Mouse (Mus musculus) megakaryocyte, embryonic 14.5 days (primary cell): ENCODE measurements around the gene Calhm5. TPM values are rescaled to one million over a fixed set of nuclear protein-coding genes. Genes with fewer than 3 reads are reported as not detected.

Experiments
- H3K27me3 ChIP-seq: replicated peaks from 2 replicates; pipeline ENCODE3; 2012; ENCODE audit warnings: inconsistent platforms
- H3K36me3 ChIP-seq: replicated peaks from 2 replicates; pipeline ENCODE3; 2012; ENCODE audit warnings: low read length, inconsistent platforms, mixed read lengths
- H3K4me1 ChIP-seq: 2 replicates; pipeline ENCODE4 v1.6.1; 2012; ENCODE audit warnings: inconsistent platforms
- H3K4me3 ChIP-seq: replicated peaks from 2 replicates; pipeline ENCODE3; 2012; ENCODE audit warnings: moderate library complexity, mild to moderate bottlenecking, inconsistent platforms
- H3K9me3 ChIP-seq: 2 replicates; pipeline ENCODE4 v1.6.1; 2012; ENCODE audit warnings: inconsistent platforms
- FLI1 ChIP-seq: IDR thresholded peaks from 2 replicates; pipeline ENCODE4 v1.6.1; 2012; ENCODE audit warnings: low read length, inconsistent platforms, mixed read lengths
- GATA1 ChIP-seq: IDR thresholded peaks from 3 replicates; pipeline ENCODE4 v1.6.1; 2012; ENCODE audit warnings: mixed read lengths, low read length, inconsistent platforms, borderline replicate concordance
- polyA plus RNA-seq: library from polyadenylated mRNA; stranded (reverse); fragments of >175 nt; gene quantifications from 2 replicates; pipeline ENCODE4 v1.2.3, GENCODE M21; 2012; ENCODE audit warnings: low replicate concordance; ENCODE audit not compliant: insufficient read depth

The Calhm5 gene
- polyA plus RNA-seq, 1 experiment: not detected

DNA sequence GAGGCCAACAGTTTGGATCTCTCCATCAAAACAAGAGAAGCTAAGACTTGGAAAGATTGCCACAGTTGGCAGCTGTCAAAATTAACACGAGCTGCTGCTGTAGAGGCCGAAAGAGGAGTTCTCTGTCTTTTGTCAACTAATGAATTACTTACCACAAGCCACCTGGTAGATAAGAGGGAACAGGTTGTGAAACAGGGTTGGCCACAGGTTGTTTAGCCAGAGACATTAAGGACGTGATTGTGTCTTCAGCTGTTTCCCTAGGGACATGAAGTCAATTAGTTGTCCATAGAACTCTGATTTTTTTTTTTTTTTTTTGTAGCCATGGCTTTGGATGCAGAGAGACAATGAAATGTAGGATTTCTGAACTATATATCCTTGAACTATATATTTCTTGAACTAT lies 20.8 kb upstream of the Calhm5 start:
- H3K9me3 ChIP-seq: peaks cover 3% of the 10 kb centered on the region; the same call in 1 of the 2 replicates
- H3K27me3 ChIP-seq: no peaks in the 10 kb centered on the region
- no peaks in the 10 kb centered on the region for H3K4me1 ChIP-seq
- no peak overlapping the region for H3K4me3 ChIP-seq
- H3K36me3 ChIP-seq: no peaks in the 10 kb centered on the region
- TF ChIP-seq GATA1: no peak
- no peak for TF ChIP-seq FLI1

DNA sequence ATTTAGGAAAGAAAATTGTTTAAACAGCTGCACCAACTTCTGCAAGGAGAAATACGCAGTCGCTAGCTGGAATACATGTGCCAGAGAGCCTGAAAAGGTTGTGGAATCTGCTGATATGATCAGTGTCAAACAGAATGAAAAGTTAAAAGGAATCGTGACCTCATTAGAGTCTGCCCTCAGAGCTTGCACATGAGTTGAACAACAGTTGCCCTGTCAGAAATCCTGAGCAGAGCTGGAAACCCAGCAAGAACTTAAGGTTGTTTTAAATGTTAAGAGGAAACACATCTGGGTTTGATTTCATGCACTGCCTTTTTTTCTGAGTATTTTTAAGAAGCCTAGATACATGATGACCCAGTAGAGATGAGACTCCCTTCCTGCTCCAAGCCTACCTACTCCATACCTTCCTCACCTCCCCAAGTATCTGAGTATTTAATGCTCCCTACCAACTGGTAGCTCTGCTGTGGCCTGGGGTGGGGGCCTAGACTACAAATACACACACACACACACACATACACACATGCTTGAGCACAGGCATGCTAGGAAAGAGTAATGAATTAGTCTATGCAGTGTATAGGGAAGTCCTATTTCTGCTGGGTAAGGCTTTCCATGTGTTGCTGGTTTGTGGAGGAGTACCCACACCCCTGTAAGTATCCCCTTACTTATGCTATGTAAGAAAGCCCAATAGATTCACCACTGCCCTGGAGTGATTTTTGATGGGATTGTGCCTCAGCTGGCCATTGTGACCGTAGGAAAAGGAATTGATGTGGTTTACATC lies 15.8 kb upstream of the Calhm5 start:
- H3K4me3 ChIP-seq: no peak overlapping the region
- no peaks in the 10 kb centered on the region for H3K27me3 ChIP-seq
- no peaks in the 10 kb centered on the region for H3K9me3 ChIP-seq
- TF ChIP-seq GATA1: no peak
- TF ChIP-seq FLI1: no peak
- H3K4me1 ChIP-seq: no peaks in the 10 kb centered on the region
- no peaks in the 10 kb centered on the region for H3K36me3 ChIP-seq

DNA sequence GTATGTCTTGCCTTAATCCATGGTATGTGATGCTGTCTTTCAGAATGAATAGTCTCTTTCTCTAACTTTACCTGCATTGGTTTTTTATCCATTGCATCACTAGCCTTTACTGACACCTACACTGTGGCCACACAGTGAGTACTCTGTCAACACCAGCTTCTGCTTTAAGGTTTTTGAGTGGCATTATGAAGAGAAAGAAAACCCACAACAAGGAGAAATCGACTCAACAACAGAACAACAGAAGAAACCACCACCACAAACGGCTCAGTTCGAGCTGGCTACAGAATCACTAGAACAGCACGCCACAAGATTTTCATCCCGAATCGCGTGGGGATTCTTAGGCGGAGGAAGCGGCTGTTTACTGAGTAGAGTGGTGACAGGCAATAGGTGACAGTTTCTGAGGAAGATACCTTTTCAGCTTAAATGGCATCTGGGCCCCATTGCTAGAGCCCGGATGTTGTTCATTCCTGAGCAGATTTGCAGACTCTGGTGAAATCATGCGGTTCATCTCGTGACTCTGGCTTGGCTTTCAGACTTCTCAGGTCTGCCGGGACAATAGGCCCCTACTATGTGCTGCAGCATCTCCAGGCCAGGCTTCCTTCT lies 14.6 kb upstream of the Calhm5 start:
- no peak for TF ChIP-seq GATA1
- no peak for TF ChIP-seq FLI1
- Histone ChIP-seq H3K4me3 (no peak overlapping the region), H3K4me1 (no peaks in the 10 kb centered on the region), H3K9me3 (no peaks in the 10 kb centered on the region), H3K36me3 (no peaks in the 10 kb centered on the region), H3K27me3 (no peaks in the 10 kb centered on the region)

DNA sequence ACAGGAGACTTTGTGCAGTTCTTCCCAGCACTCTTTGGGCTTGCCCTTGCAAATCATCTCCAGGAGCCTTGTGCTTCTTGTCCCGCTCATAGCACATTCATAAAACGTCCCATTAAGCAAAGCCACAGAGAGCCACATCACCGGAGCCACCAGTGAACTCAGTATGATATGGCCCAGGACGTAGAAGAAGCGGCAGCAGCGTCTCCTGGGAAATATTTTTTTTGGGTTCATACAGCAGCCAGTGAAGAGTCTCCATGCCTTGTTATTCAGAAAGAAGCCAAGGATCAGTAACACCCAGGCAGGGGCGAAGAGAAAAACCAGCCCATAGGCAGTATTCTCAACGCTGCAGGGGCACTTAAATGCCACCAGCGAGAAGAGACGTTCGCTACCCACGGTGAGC lies 355 bp downstream of the Calhm5 start:
- Histone ChIP-seq H3K27me3 (peaks cover 7% of the 10 kb centered on the region), H3K9me3 (no peaks in the 10 kb centered on the region), H3K36me3 (no peaks in the 10 kb centered on the region), H3K4me3 (peak overlapping the region; percentile 83), H3K4me1 (peaks cover 11% of the 10 kb centered on the region)
- no peak for TF ChIP-seq FLI1
- no peak for TF ChIP-seq GATA1

DNA sequence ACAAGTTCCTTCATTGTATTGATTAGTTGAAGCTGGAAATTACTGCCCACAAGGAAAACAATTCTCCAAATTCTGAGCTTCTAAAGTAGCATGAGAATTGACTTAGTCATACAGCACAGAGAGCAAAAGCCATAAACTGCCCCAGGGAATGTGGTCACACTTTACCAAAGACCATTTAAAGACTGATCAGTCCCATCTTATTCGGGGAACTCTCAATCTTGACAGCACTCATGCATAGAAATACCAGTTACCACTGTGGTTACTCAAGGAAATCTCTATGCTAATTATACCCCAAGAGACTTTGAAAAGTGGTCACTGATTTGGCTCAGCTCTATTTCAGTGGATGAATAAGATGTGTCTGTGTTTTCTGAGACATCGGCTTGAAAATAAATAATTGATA lies 1.2 kb downstream of the Calhm5 start:
- H3K36me3 ChIP-seq: no peaks in the 10 kb centered on the region
- TF ChIP-seq GATA1 (no peak), FLI1 (no peak)
- H3K27me3 ChIP-seq: peaks cover 7% of the 10 kb centered on the region
- no peak overlapping the region for H3K4me3 ChIP-seq
- H3K9me3 ChIP-seq: no peaks in the 10 kb centered on the region
- peaks cover 11% of the 10 kb centered on the region for H3K4me1 ChIP-seq

DNA sequence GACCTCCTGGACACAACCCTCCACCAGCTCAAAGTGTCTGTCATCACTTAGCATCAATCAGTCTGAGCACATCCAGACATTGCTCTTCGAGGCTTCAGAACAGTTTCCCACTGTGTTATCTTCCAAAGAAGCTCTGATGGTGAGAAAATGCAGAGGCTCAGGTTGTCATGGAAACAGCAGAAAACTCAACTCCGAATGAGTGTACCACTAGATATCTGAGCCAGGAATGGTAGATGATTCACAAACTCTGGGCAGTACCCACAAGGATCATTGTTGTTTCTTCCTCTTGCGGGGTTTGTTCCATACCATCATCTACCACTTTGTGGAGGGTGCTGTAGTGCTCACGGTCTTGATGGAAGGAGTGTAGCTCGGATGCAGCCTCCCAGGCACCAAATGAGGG lies 4.4 kb downstream of the Calhm5 start:
- peaks cover 18% of the 10 kb centered on the region for H3K4me1 ChIP-seq
- H3K9me3 ChIP-seq: no peaks in the 10 kb centered on the region
- peaks cover 4% of the 10 kb centered on the region for H3K27me3 ChIP-seq
- H3K4me3 ChIP-seq: no peak overlapping the region
- TF ChIP-seq FLI1 (no peak), GATA1 (no peak)
- H3K36me3 ChIP-seq: no peaks in the 10 kb centered on the region

DNA sequence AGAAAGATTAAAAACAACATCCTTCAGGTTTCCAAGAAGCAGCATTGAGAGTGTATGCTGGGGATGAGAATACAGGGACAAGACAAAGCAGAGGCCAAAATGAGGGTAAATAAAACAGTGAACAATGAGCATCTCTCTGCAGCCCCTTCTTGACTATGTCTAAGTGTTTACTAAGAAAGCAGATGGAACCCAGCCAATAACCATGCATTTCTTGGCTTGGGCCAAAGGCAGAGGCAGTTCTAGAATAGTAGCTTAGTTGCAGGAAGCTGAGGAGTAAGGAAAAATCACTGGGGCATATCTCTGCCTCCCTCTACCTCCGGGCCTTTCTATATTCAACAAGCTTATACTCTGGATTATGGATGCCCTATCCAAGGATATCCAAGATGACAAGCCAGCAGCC lies 5.8 kb downstream of the Calhm5 start:
- Histone ChIP-seq H3K4me1 (peaks cover 7% of the 10 kb centered on the region; the same call in 1 of the 2 replicates), H3K9me3 (no peaks in the 10 kb centered on the region)
- TF ChIP-seq FLI1: no peak
- no peak for TF ChIP-seq GATA1

DNA sequence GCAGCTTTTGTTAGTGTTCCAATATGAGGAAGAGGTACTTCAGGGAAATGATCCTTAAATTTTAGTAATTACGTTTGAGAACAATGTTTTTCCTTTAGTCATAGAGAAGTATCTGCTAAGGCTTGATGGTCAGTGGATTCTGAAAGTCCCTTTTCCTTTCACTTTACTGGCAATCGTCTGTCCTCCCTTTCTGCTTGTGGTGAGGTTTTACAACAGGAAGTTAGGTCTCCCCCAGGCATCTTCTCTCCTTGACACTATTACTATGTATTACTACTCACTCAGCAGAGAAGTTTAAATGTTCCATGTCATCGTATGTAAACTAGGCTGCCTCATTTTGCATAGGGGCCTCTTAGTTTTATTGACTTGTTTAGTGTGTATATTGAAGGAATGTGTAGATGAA lies 6.8 kb downstream of the Calhm5 start:
- H3K36me3 ChIP-seq: no peaks in the 10 kb centered on the region
- H3K9me3 ChIP-seq: no peaks in the 10 kb centered on the region
- peaks cover 7% of the 10 kb centered on the region; the same call in 1 of the 2 replicates for H3K4me1 ChIP-seq
- H3K27me3 ChIP-seq: peaks cover 4% of the 10 kb centered on the region
- TF ChIP-seq GATA1 (no peak), FLI1 (no peak)
- no peak overlapping the region for H3K4me3 ChIP-seq

More for the DNA sequence above, 5.8 kb downstream of the Calhm5 start:
- Histone ChIP-seq H3K27me3 (peaks cover 4% of the 10 kb centered on the region), H3K36me3 (no peaks in the 10 kb centered on the region), H3K4me3 (no peak overlapping the region)

DNA sequence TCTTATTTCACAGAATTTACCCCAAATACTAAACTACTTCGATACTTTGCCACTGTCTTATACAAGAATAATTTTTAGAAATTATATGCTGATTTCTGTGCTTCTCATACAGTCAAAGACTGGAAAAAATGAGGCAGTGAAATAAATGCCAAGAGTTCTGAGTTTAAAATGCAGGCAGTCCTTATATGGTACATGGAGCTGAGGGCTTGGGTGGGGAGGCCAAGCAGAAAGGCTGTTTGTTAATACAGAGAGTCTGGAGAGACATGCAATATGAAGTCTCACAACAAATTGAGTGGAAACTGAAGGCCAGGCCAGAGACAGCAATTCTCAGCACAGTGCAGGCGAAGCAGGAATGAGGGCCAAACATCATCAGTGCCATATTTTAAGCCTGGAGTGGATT lies 7.8 kb downstream of the Calhm5 start:
- TF ChIP-seq FLI1 (no peak), GATA1 (no peak)
- Histone ChIP-seq H3K36me3 (no peaks in the 10 kb centered on the region), H3K9me3 (no peaks in the 10 kb centered on the region), H3K27me3 (peaks cover 2% of the 10 kb centered on the region), H3K4me1 (peaks cover 7% of the 10 kb centered on the region; the same call in 1 of the 2 replicates), H3K4me3 (no peak overlapping the region)

DNA sequence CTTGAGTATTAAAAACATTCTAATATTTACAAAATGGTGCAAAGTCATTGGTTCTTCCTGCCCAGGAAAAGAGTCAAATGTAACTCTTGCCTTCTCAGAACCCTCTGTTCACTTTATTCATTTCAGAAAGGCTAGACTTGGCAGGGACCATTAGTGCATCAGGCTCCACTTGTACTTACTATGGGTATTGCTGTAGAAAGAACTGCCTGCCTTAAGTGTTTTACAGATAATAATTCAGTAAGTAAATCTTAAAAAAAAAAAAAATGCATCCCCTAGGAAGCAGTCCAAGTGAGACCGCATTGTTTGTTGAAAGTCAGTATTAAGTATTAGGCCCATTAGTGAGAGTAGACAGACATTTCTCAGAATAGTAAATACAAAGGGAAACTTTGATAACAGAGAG lies 9.8 kb downstream of the Calhm5 start:
- TF ChIP-seq FLI1 (no peak), GATA1 (no peak)

More for the DNA sequence above, 9.8 kb downstream of the Calhm5 start:
- no peaks in the 10 kb centered on the region for H3K36me3 ChIP-seq
- peaks cover 2% of the 10 kb centered on the region for H3K27me3 ChIP-seq
- H3K9me3 ChIP-seq: no peaks in the 10 kb centered on the region
- H3K4me1 ChIP-seq: peaks cover 7% of the 10 kb centered on the region; the same call in 1 of the 2 replicates
- H3K4me3 ChIP-seq: no peak overlapping the region
